Mouse (Mus musculus): ENCODE results near the gene Pqlc2.

Gene Pqlc2

GRCm38 (mm10) chr4:139310171-139310898, at the start of gene Pqlc2, which contains the start of gene Akr7a5:
Gene Pqlc2 (minus strand): TSS chr4:139310708.
Gene Akr7a5 (plus strand): TSS chr4:139310744.
- DNase-seq (ENCODE audit: low read depth, low spot score) = peak; percentile 96

- DNase-seq (ENCODE audit: low read depth, low spot score) = no peak
These were observed 46.7 kb upstream of the Pqlc2 start for GRCm38 (mm10) chr4:139357211-139357610.

- no peak for DNase-seq (ENCODE audit: low read depth, low spot score)
These were observed 42.3 kb upstream of the Pqlc2 start for GRCm38 (mm10) chr4:139352832-139353231.

- DNase-seq (ENCODE audit: low read depth, low spot score) = peak; percentile 63
These were observed 41.6 kb upstream of the Pqlc2 start, which contains the start of the genes Mrto4, Emc1 and Ubr4 for GRCm38 (mm10) chr4:139351931-139352711. Gene Mrto4 (minus strand): TSS chr4:139352576. Gene Emc1 (plus strand): TSS chr4:139352587. Gene Ubr4 (plus strand): TSS chr4:139352609.

- no peak for DNase-seq (ENCODE audit: low read depth, low spot score)
These were observed 35.0 kb upstream of the Pqlc2 start for GRCm38 (mm10) chr4:139345416-139346019.

- no peak for DNase-seq (ENCODE audit: low read depth, low spot score)
These were observed 33.2 kb upstream of the Pqlc2 start for GRCm38 (mm10) chr4:139343718-139344117.

- DNase-seq (ENCODE audit: low read depth, low spot score) = no peak
These were observed 31.2 kb upstream of the Pqlc2 start for GRCm38 (mm10) chr4:139341556-139342233.

GRCm38 (mm10) chr4:139340835-139341234, 30.3 kb upstream of the Pqlc2 start:
- DNase-seq (ENCODE audit: low read depth, low spot score) = no peak

- DNase-seq (ENCODE audit: low read depth, low spot score) = no peak
These were observed 27.6 kb upstream of the Pqlc2 start for GRCm38 (mm10) chr4:139338145-139338544.

GRCm38 (mm10) chr4:139336822-139337483, 26.4 kb upstream of the Pqlc2 start:
- peak; percentile 87 for DNase-seq (ENCODE audit: low read depth, low spot score)

- no peak for DNase-seq (ENCODE audit: low read depth, low spot score)
These were observed 25.0 kb upstream of the Pqlc2 start for GRCm38 (mm10) chr4:139335507-139335906.

GRCm38 (mm10) chr4:139334631-139335295, 24.3 kb upstream of the Pqlc2 start:
- DNase-seq (ENCODE audit: low read depth, low spot score) = no peak

GRCm38 (mm10) chr4:139330605-139331004, 20.1 kb upstream of the Pqlc2 start:
- peak; percentile 74 for DNase-seq (ENCODE audit: low read depth, low spot score)

- no peak for DNase-seq (ENCODE audit: low read depth, low spot score)
These were observed 9.2 kb upstream of the Pqlc2 start for GRCm38 (mm10) chr4:139319740-139320139.

- DNase-seq (ENCODE audit: low read depth, low spot score) = no peak
These were observed 7.9 kb upstream of the Pqlc2 start for GRCm38 (mm10) chr4:139318449-139318848.

GRCm38 (mm10) chr4:139312632-139313031, 2.1 kb upstream of the Pqlc2 start:
- DNase-seq (ENCODE audit: low read depth, low spot score) = peak; percentile 29

- no peak for DNase-seq (ENCODE audit: low read depth, low spot score)
These were observed 1.2 kb upstream of the Pqlc2 start for GRCm38 (mm10) chr4:139311707-139312106.

- peak; percentile 31 for DNase-seq (ENCODE audit: low read depth, low spot score)
These were observed 592 bp upstream of the Pqlc2 start for GRCm38 (mm10) chr4:139310899-139311701.

GRCm38 (mm10) chr4:139309651-139310050, 857 bp downstream of the Pqlc2 start:
- no peak for DNase-seq (ENCODE audit: low read depth, low spot score)

- DNase-seq (ENCODE audit: low read depth, low spot score) = no peak
These were observed 2.6 kb downstream of the Pqlc2 start for GRCm38 (mm10) chr4:139307916-139308315.
